Mouse (Mus musculus): Measurements from ENCODE around the gene Thsd1.
"Not testable (repeated sequence)": the region's sequence is repeated elsewhere in the genome, so short reads cannot be mapped to it uniquely, and the experiment has no call there.

Thsd1 gene

DNA sequence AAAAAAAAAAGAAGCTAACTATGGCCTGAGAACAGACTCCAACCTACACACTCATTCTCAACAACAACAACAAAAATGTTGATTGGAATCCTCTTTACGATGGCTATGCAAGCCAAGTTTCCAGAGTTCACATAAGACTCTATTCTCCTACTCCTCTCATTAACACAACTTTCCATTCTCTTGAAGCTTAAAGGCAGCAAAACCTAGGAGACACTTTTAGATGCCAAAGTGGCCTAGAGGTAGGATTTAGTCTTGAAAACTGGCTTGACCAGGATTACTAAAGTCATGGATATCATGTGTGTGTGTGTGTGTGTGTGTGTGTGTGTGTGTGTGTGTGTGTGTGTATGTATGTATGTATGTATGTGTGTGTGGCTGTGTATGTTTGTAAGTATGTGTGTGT lies 38.1 kb downstream of the Thsd1 start:
- DNase-seq: no peak

DNA sequence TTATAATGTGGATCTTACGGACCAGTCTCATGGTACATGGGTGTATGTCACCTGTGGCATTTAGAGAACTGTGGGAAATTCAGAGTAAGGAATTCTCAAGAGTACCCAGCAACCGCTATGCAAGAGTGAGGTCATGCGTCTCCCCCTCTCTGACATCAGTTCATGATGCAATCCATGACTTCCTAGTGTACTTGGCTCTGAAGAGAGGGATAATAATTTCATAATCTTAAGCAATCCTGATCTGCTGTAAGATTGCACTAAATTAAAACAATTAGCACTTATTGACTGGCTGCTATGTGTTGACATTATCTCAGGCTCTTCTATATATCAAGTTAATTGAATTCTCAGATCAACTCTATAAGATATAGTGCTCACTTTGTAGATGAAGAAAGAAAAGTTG lies 39.7 kb downstream of the Thsd1 start:
- DNase-seq: no peak

DNA sequence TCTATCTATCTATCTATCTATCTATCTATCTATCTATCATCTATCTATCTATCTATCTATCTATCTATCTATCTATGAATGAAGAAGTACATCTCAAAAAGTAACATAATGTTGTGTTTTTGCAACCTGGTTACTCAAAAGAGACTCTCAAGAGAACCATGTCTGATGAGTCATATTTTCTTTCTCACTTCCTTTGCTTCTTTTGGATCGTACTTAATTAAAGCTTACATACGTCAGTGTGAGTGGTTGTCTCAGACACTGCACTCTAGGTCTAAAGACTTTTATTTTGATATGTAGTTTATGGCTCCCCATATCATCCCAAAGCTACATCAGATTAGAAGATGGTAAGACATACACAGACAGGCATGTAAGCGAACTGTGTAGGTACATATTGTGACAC lies 46.0 kb downstream of the Thsd1 start:
- no peak for DNase-seq

DNA sequence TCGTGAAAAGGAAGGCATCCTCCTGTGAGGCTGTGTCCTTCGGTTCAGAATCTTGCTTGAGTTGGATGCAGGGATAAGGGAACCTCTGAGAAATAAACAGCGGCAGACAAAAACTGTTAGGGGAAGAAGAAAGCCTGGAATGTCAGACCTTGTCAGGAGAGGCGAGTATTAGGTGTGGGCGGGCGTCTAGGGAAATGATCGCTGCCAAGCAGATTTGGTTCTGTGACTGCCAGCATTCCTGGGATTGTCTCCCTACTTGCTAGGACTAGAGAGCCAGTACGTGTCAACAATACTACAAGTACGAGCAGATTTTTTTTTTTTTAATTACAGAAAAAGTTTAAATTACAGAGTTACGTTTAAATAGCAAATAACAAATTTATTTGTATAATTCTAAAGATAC lies 47.5 kb downstream of the Thsd1 start:
- no peak for DNase-seq

DNA sequence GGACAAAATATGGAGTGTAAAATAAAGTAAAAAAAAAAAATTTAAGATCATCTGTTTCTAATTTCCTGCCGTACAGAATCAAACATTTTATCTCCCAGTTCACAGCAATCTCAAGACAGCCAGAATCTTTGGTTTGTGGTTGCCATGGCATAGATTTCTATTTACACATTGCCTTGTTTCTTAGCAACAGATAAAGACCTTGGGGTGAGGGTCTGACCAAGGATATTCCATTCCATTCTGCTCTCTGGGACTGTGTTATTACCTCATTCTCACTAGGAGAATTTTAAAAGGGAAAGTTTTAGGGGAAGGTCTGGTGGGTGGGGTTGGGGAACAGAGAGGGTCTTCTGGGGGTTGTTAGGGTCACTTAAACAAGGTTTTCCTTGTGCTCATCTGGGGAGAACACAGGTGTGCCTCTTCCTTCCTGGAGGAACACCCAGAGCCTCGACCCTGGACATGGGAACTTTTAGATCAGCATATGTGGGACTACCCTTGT lies 55.9 kb downstream of the Thsd1 start, which contains the start of gene Tpte:
Gene Tpte (plus strand): TSS at position 443 of the 493 bp plus-strand sequence.
- DNase-seq: no peak

DNA sequence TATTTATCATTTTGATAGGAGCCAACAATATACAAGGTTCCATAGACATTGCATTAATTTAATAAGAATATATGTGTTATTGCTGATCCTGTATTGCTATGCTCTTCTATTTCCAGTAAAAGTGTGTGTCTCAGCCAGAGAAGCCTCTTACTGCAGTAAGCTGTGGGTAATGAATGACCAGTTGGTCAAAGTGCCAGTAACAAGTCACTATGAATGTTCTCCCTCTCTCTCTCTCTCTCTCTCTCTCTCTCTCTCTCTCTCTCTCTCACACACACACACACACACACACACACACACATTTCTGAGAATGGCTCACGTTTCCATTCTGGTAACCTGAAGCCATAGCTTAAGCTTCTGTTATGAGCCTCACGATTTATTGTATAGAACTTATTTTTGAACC lies 75.2 kb downstream of the Thsd1 start:
- no peak for DNase-seq

DNA sequence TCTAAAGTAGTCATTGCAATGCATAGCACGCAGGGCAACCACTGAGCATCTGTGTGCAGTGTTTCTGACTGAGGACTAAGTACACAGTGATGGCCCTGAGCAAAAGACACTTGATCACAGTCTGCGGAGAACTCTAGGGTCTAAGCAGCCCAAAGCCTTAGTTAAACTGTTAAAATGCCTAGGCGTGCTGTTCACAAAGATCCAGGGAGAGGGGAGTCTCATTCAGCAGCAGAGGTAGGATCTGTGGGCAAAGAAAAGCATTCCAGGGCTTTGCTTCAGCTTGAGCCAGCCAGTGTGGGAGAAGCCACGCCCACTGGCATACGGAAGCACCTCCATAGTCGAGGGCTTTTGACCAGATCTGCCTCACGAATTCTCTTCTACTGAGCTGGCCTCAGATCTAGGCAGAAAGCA lies 75.8 kb downstream of the Thsd1 start:
- DNase-seq: peak in 1 of 2 experiments; percentile 4

DNA sequence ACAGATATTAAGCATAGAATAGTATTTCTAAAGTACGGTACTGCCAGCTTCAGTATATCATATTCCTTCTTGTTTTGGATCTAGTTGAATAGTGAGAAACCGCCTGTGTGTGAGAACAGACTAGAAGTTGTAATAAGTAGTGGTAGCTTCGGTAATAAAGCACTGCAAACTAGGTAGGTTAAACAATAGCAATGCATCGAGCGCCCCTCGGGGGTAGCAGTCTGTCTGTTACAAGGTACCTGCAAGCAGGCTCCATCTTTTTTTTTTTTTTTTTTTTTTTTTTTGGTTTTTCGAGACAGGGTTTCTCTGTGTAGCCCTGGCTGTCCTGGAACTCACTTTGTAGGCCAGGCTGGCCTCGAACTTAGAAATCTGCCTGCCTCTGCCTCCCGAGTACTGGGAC lies 76.9 kb downstream of the Thsd1 start:
- DNase-seq: not testable (repeated sequence)

DNA sequence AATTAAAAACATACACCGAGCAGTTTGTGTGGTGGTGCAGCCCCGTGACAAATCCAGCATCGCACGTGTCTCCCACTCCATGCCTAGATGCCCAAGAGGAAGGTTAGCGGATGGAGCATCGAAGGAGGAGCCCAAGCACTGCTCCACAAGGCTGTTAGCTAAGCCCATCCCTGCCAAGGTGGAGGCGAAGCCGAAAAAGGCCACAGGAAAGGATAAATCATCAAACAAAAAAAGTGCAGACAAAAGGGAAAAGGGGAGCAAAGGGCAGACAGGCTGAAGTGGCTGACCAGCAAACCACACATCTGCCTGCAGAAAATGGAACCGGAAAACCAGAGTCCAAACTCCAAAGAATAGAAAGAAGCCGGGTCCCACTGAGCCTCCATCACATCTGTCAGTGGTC lies 79.9 kb downstream of the Thsd1 start:
- no peak for DNase-seq

Data from cerebellum, postnatal 25 days (tissue).